Mouse (Mus musculus): Measurements from ENCODE around the gene Brca1.

DNA sequence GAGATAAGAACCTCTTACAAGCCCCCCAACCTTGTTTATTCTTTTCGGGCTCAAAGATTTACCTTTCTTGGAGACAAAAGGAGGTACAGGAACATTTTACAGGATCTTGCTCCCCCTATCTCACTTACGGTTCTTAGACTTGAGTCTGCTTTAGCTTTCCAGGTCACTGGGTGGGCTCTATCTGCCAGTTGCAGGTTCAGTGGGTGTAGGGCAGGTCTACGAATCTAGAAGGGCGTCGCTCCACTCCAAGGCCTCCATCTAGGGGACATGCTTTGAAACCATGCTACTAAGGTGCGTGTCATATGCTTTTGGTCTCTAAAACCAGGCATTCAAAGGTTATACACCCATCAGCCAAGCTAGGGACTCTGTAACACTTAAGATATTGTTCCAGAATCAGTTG lies 67.5 kb downstream of the Brca1 start:
- TF ChIP-seq CTCF (IDR thresholded peaks at IDR 0.05) (no peak), EP300 (IDR thresholded peaks at IDR 0.05) (no peak)

Data from lung, postnatal 0 days (tissue).